Mouse (Mus musculus) macrophage (primary cell): ENCODE results near the gene Col4a2. TPM values are rescaled to one million over a fixed set of nuclear protein-coding genes. Genes with fewer than 3 reads are reported as not detected.
"Not testable (repeated sequence)": the region's sequence is repeated elsewhere in the genome, so short reads cannot be mapped to it uniquely, and the experiment has no call there.

Source experiments
- H3K27ac ChIP-seq: fragments of 350-480 bp; formaldehyde crosslinking; 2 replicates; pipeline ENCODE4 v1.9.0; 2021
- H3K36me3 ChIP-seq: fragments of 350-480 bp; formaldehyde crosslinking; 2 replicates; pipeline ENCODE4 v1.9.0; 2021; ENCODE audit errors: inconsistent target
- H3K4me3 ChIP-seq: fragments of 350-480 bp; formaldehyde crosslinking; 2 replicates; pipeline ENCODE4 v1.9.0; 2021; ENCODE audit errors: inconsistent target
- H3K79me2 ChIP-seq: fragments of 350-480 bp; formaldehyde crosslinking; 2 replicates; pipeline ENCODE4 v1.9.0; 2021; ENCODE audit errors: inconsistent target
- WGBS: methylation state at CpG from one replicate; pipeline ENCODE4 v1.1.7; 2026; ENCODE audit warnings: inconsistent platforms; ENCODE audit not compliant: missing documents; 5-methylcytosine and 5-hydroxymethylcytosine counted together
- polyA plus RNA-seq: library from polyadenylated mRNA; stranded (reverse); fragments of 250-400 nt; gene quantifications from 3 replicates; pipeline ENCODE4 v1.2.4, GENCODE M21; 2018; ENCODE audit warnings: inconsistent platforms

The Col4a2 gene
- polyA plus RNA-seq, 1 experiment from 2014 or later = 0.19 TPM

DNA sequence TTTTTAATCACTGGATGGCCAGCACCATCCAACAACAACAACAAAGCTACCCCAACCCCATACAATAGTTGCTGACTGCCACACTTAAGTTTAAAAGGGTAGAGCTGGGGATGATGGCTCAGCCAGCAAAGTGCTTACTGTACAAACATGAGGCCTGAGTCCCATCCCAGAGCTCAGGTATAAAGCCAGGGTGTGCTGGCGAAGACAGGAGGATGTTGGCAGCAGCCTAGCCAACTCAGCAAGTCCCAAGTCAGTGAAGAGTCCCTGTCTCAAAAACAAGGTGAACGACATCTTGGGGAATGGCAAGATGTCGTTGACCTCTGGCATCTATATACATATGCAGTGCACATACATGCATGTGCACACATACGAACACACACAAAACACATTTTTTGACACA is 150.0 kb downstream of the Col4a2 start:
- H3K36me3 ChIP-seq = peaks cover 7% of the 10 kb centered on the region
- peak overlapping the region; percentile 96 for H3K27ac ChIP-seq
- peaks cover 85% of the 10 kb centered on the region for H3K79me2 ChIP-seq
- WGBS = 92% methylated on average over 4 of the region's 4 CpGs
- H3K4me3 ChIP-seq = no peak overlapping the region

DNA sequence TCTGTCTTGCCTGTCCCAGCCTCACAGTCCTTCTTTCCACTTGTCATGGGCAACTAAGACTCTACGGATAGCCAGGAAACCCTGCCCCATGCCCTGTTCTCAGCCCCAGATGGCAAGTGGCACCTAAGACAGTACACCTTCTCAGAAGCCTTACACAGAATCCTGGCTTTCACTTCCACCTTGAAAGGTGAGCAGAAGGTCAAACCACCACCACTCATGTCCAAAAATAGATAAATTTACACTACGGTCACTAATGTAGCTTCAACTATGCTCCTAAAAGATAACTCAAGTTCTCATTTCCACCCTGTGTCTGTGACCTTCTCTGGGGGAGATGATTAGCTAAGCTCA is 150.9 kb downstream of the Col4a2 start:
- peaks cover 16% of the 10 kb centered on the region for H3K36me3 ChIP-seq
- 42% methylated on average over 2 of the region's 2 CpGs for WGBS
- H3K4me3 ChIP-seq = no peak overlapping the region
- H3K27ac ChIP-seq = peak overlapping the region; percentile 96
- peaks cover 85% of the 10 kb centered on the region for H3K79me2 ChIP-seq

DNA sequence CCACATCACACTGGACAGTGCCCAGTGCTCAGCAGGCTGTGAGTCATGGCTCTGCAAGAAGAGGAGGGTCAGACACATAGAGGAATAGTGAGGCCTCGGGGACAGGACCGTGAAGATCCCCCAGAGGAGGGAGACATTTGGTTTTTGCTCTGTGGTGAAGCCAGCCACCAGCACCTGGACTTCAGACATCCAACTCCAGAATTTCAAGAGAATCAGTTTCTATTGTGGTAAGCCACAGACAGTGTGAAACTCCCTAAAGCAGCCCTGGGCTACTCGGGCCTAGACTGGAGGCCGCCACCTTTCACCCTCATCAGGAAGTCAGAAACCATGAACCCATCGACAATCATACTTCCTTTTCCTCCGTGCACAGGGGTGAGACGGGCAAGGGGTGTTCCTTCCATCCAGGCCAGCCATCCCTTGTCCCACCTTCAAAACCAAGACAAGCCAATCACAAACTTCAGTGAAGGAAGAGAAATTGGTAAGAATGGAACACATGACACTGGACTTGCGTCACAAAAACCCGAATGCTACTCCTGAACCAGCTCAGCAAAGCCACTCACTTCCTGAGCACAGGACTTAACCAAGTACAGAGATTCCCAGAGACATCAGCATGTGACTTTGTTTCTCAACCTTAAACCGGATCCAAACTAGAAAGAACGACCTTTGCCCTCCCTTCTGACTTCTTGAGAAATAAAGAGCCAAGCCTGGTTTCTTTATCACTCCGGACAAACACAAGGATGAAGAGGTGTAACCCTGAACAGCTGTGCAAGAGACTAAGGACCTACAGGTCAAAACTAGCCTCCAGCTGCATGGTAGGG is 151.5 kb downstream of the Col4a2 start:
- no peak overlapping the region; the same call in 1 of the 2 replicates for H3K4me3 ChIP-seq
- H3K36me3 ChIP-seq = peaks cover 19% of the 10 kb centered on the region
- WGBS = 3% methylated on average over 12 of the region's 12 CpGs
- H3K27ac ChIP-seq = peak overlapping the region; percentile 96
- peaks cover 85% of the 10 kb centered on the region for H3K79me2 ChIP-seq

DNA sequence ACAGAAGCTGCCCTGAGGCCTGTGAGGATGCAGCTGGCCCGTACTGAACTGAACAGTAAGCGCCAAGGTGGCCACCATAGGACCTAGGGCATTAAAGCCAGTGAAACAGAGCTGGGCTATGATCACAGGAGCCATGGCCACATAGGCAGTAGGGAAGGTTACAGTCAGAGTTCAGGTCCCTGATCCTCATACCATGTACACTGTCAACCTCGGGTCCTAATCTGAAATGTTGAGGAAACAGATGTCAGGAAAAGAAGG is 152.0 kb downstream of the Col4a2 start:
- H3K36me3 ChIP-seq = peaks cover 19% of the 10 kb centered on the region
- H3K79me2 ChIP-seq = peaks cover 85% of the 10 kb centered on the region
- 44% methylated on average over 3 of the region's 3 CpGs for WGBS
- no peak overlapping the region; the same call in 1 of the 2 replicates for H3K4me3 ChIP-seq
- peak overlapping the region; percentile 96 for H3K27ac ChIP-seq

DNA sequence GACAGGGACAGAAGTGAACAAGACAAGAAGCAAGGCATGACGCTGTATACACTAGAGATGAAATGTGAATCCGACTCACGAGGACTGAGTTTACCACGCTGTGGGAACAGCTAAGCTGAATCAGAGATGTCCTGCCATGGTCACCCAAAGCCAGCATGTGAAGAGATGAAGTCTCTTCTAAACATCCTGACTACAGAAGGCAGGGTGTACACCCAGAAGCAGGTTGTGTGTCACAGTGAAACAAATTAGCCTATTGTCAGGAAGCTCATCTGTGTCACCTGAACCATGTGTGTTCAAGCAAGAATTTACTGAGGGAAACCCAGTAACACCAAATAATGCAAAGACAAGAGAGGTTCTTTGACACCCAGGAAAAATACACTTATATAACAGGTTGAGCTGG is 153.0 kb downstream of the Col4a2 start:
- H3K4me3 ChIP-seq = no peak overlapping the region
- peak overlapping the region; percentile 96 for H3K27ac ChIP-seq
- H3K79me2 ChIP-seq = peaks cover 85% of the 10 kb centered on the region
- peaks cover 19% of the 10 kb centered on the region for H3K36me3 ChIP-seq
- whole genome bisulfite sequencing = 93% methylated on average over 4 of the region's 4 CpGs

DNA sequence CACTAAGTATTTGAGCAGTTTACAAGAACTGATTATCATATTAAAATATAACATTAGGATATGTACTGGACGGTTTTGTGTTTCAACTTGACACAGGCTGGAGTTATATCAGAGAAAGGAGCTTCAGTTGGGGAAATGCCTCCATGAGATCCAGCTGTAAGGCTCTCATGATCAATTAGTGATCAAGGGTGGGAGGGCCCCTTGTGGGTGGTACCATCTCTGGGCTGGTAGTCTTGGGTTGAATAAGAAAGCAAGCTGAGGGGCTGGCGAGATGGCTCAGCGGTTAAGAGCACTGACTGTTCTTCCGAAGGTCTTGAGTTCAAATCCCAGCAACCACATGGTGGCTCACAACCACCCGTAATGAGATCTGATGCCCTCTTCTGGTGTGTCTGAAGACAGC is 153.9 kb downstream of the Col4a2 start:
- H3K27ac ChIP-seq, H3K4me3 ChIP-seq: not testable (repeated sequence)
- Histone ChIP-seq H3K79me2 (peaks cover 85% of the 10 kb centered on the region), H3K36me3 (peaks cover 19% of the 10 kb centered on the region)
- WGBS = 100% methylated on average over 2 of the region's 5 CpGs

DNA sequence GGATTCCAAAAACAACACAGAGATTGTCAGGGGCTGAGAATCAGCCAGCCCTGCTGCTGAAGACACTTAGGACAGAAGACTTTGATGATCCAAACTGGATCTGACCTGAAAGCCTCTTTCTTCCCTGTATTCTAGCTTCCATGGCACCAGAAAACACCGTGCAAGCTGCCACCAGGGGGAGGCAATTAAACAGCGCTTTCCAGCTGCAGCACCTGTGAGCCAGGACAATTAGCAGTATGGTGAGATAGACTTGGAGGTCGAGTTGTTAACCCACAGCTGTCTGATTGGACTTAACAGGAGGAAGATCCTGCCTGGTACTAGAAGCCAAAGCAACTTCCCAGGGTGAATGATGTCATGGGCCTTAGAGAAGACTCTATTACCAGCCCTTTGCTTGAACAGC is 156.5 kb downstream of the Col4a2 start:
- peaks cover 19% of the 10 kb centered on the region for H3K36me3 ChIP-seq
- H3K27ac ChIP-seq = no peak overlapping the region
- WGBS = 38% methylated on average over 3 of the region's 3 CpGs
- H3K4me3 ChIP-seq = no peak overlapping the region
- peaks cover 92% of the 10 kb centered on the region for H3K79me2 ChIP-seq

DNA sequence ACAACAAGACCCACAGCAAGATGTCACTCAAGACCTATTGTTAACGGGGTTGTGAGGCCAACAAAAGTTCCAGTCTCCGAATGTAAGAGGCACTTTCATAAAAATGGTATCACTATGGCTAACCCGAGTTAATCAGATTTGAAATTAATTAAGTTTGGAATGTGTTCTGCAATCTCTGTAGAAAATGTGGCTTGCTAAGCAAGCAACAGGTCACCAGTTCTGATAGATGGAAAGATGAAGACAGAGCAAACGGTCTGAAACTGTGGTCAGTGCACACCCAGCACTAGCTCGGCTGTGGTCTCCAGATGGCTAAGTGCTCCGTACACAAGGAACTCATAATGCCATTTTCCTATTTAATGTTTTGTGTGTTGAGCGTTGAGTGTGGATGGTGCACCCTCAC is 158.1 kb downstream of the Col4a2 start:
- H3K27ac ChIP-seq = no peak overlapping the region
- H3K79me2 ChIP-seq = peaks cover 100% of the 10 kb centered on the region
- no peak overlapping the region for H3K4me3 ChIP-seq
- WGBS = 93% methylated on average over 7 of the region's 7 CpGs
- peaks cover 19% of the 10 kb centered on the region for H3K36me3 ChIP-seq

DNA sequence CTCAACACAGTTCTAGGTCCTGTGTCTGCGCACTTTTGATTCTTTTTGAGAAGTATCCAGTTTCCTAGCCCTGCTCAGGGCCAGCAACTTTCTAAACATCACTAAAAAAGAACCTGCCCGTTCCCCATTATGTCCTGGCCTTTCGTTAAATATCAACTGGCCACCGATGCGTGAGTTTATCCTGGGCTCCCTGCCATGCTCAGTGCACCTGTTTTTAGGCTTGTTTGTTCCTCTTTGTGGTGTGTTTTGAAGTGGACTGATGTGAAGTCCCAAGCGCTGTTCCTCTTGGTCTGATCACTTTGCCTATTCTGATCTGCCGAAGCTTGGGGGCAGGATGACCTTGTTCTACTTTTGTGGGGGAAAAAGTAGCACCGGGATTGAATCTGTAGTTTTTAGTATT is 158.7 kb downstream of the Col4a2 start:
- peaks cover 100% of the 10 kb centered on the region for H3K79me2 ChIP-seq
- H3K36me3 ChIP-seq = peaks cover 19% of the 10 kb centered on the region
- H3K4me3 ChIP-seq = no peak overlapping the region
- no peak overlapping the region for H3K27ac ChIP-seq
- 34% methylated on average over 8 of the region's 8 CpGs for WGBS

DNA sequence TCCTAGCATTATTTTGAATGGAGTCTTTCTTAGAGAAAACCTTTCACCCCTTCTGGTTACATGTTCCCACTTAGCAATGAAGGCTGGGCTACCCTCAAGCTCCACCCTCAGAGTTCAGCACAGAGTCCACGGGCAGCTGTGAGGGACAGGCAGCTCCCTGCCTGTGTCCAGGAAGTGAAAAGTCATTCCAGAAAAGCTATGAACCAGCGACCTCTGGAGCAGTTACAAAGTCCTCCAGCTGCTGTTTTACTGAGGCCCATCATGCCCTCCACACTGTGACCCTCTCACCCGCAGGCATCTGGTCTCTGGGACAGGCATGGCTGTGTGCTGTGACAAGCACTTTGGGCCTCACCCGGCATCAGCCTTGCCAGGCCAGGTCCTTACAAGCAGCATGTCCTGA is 160.5 kb downstream of the Col4a2 start:
- H3K4me3 ChIP-seq = no peak overlapping the region
- peaks cover 100% of the 10 kb centered on the region for H3K79me2 ChIP-seq
- H3K36me3 ChIP-seq = peaks cover 8% of the 10 kb centered on the region
- WGBS = 54% methylated on average over 4 of the region's 4 CpGs
- H3K27ac ChIP-seq = no peak overlapping the region

DNA sequence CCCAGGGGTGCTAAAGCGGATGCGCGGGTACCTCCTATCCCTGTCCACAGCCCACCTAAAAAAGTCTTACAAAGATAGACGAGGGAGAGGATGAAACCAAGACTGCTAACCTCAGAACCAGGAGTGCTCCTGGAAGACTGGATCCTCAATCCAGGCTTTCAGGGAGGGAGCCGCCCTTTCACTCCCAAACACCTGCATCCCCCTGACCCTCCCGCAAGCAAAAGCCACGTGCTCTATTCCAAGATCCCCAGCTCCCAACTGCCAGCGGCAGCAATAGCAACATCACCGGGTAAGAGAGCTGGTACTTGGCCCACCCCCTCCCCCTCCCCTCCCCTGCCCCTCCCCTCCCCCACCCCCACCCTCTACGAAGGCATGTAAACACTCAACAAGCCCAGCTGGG is 162.8 kb downstream of the Col4a2 start:
- Histone ChIP-seq H3K79me2 (peaks cover 79% of the 10 kb centered on the region), H3K27ac (no peak overlapping the region), H3K36me3 (no peaks in the 10 kb centered on the region), H3K4me3 (no peak overlapping the region)
- WGBS = 82% methylated on average over 8 of the region's 10 CpGs

DNA sequence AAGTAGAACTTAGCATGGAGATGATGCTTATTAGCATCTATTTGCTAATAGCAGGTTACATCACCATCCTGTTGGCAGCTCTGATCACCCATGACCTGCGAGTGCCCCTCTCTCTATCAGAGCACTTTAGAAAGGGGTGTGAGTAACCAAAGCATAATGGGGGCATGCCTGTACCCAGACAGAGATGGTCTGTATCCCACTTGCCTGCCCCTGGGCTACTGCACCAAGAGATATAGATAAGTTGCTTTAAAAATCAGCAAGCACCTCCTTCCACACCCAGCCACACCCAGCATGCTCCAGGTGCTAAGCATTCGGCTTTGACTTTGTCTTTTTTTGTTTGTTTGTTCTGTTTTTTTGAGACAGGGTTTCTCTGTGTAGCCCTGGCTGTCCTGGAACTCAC is 163.3 kb downstream of the Col4a2 start:
- Histone ChIP-seq H3K79me2 (peaks cover 74% of the 10 kb centered on the region), H3K27ac (no peak overlapping the region), H3K36me3 (no peaks in the 10 kb centered on the region), H3K4me3 (peak overlapping the region; percentile 75; the same call in 1 of the 2 replicates)
- 66% methylated on average over 2 of the region's 2 CpGs for WGBS

DNA sequence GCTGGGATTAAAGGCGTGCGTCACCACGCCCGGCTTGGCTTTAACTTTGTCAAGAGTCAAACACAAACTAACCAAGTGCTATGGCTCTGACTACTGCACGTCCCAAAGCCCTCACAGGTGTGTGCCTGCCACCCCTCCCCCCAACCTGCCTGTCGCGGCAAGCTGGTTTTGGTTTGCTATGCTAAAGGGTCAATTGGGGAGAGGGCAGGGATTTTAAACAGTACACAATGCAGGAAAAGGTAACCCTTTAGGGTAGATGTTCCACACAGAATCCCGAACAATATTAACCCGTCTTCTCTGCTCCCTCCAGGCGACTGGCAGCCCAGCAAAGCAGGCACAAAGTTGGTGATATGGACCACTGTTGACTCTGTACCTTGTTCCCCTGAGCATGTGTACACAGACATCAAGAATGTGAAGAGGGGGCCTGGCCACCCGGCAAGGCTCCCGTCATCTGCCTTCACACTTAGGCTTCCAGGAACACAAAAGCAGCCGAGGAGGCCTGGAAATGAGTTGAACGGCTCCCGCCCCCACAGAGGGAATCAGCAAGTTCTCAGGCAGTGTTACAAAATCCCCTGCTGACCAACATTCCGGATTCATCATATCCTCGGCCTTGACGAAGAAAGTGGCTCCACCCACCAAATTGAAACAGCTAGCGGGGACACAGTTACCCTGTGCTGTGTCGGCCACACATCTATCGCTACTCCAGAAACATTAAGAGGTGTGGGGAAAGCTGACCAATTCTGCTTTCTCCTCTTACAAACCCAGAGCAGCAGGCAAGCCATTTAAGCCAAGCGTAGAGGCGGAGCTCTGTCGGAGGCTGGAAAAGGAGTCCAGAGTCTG is 164.0 kb downstream of the Col4a2 start:
- peak overlapping the region; percentile 75 for H3K4me3 ChIP-seq
- H3K27ac ChIP-seq = peak overlapping the region; percentile 82
- peaks cover 67% of the 10 kb centered on the region for H3K79me2 ChIP-seq
- WGBS = 32% methylated on average over 23 of the region's 24 CpGs
- H3K36me3 ChIP-seq = no peaks in the 10 kb centered on the region

DNA sequence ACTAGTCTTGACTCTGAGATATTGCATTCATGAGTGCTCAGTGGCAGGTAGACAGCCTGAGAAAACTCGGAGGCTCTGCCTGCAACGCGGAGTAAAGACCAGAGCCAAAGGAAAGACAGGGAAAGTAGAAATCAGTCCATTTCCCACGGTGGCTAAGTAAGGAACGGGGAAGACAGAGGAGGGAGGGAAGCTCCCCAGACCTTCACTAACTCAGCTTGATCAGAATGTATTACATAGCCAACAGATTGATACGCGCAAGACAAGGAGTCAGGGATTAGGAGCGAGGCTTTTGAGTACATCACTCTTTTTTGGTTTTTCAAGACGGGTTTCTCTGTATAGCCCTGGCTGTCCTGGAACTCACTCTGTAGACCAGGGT is 164.6 kb downstream of the Col4a2 start:
- WGBS = 8% methylated on average over 9 of the region's 9 CpGs
- Histone ChIP-seq H3K79me2 (peaks cover 61% of the 10 kb centered on the region), H3K27ac (peak overlapping the region; percentile 82), H3K4me3 (peak overlapping the region; percentile 75), H3K36me3 (no peaks in the 10 kb centered on the region)
